Mouse (Mus musculus) ZHBTc4 (cell line): ENCODE measurements around the gene Ccdc141.

Experiments used
- DNase-seq: peaks from one replicate; pipeline ENCODE4 v3.0.0-alpha.2; 2011; ENCODE audit warnings: low read depth, low spot score

The Ccdc141 gene

GRCm38 (mm10) chr2:77170633-77171105, at the start of gene Ccdc141:
Gene Ccdc141, minus strand, starts transcription at chr2:77170636.
- no peak for DNase-seq

- no peak for DNase-seq
These were observed 42.4 kb upstream of the Ccdc141 start for GRCm38 (mm10) chr2:77212885-77213284.

GRCm38 (mm10) chr2:77206951-77207350, 36.5 kb upstream of the Ccdc141 start:
- no peak for DNase-seq

GRCm38 (mm10) chr2:77203916-77204315, 33.5 kb upstream of the Ccdc141 start:
- DNase-seq, result no peak

- DNase-seq, result no peak
These were observed 31.5 kb upstream of the Ccdc141 start for GRCm38 (mm10) chr2:77201900-77202299.

- DNase-seq, result no peak
These were observed 30.6 kb upstream of the Ccdc141 start for GRCm38 (mm10) chr2:77200958-77201614.

- no peak for DNase-seq
These were observed 29.9 kb upstream of the Ccdc141 start for GRCm38 (mm10) chr2:77200379-77200778.

GRCm38 (mm10) chr2:77198246-77198645, 27.8 kb upstream of the Ccdc141 start:
- DNase-seq, result no peak

GRCm38 (mm10) chr2:77196819-77197218, 26.4 kb upstream of the Ccdc141 start:
- DNase-seq, result no peak

GRCm38 (mm10) chr2:77195056-77195455, 24.6 kb upstream of the Ccdc141 start:
- no peak for DNase-seq

- DNase-seq, result no peak
These were observed 21.4 kb upstream of the Ccdc141 start for GRCm38 (mm10) chr2:77191811-77192210.

GRCm38 (mm10) chr2:77190891-77191290, 20.5 kb upstream of the Ccdc141 start:
- DNase-seq, result no peak

GRCm38 (mm10) chr2:77190301-77190700, 19.9 kb upstream of the Ccdc141 start:
- no peak for DNase-seq

GRCm38 (mm10) chr2:77189671-77190070, 19.2 kb upstream of the Ccdc141 start:
- no peak for DNase-seq

- no peak for DNase-seq
These were observed 17.1 kb upstream of the Ccdc141 start for GRCm38 (mm10) chr2:77187501-77187900.

GRCm38 (mm10) chr2:77186912-77187311, 16.5 kb upstream of the Ccdc141 start:
- DNase-seq, result no peak

GRCm38 (mm10) chr2:77184049-77184571, 13.7 kb upstream of the Ccdc141 start:
- DNase-seq, result no peak

GRCm38 (mm10) chr2:77183646-77184045, 13.2 kb upstream of the Ccdc141 start:
- no peak for DNase-seq

- DNase-seq, result no peak
These were observed 12.6 kb upstream of the Ccdc141 start for GRCm38 (mm10) chr2:77182996-77183380.

- no peak for DNase-seq
These were observed 12.0 kb upstream of the Ccdc141 start for GRCm38 (mm10) chr2:77182271-77182995.

- DNase-seq, result peak; percentile 21
These were observed 7.0 kb upstream of the Ccdc141 start for GRCm38 (mm10) chr2:77177472-77177871.

GRCm38 (mm10) chr2:77176413-77176812, 6.0 kb upstream of the Ccdc141 start:
- DNase-seq, result peak; percentile 54

GRCm38 (mm10) chr2:77175411-77175810, 5.0 kb upstream of the Ccdc141 start:
- DNase-seq, result peak; percentile 10
